Mouse (Mus musculus) thymus, adult 2 months (tissue): ENCODE data around the gene D630036H23Rik.

ENCODE experiments used
- CTCF ChIP-seq: fragments of 200-500 bp; IDR thresholded peaks from 2 replicates; pipeline ENCODE4 v1.5.1; 2012; ENCODE audit warnings: mild to moderate bottlenecking, control low read depth, low read length, moderate library complexity, borderline replicate concordance; ENCODE audit not compliant: control insufficient read depth, poor library complexity, insufficient read depth; ENCODE audit errors: extremely low read depth
- POLR2A ChIP-seq: fragments of 200-500 bp; IDR thresholded peaks from 2 replicates; pipeline ENCODE4 v1.6.1; 2012; ENCODE audit warnings: mild to moderate bottlenecking, low read length, control low read depth, moderate library complexity; ENCODE audit not compliant: control insufficient read depth, poor library complexity, insufficient read depth; ENCODE audit errors: extremely low read depth

DNA sequence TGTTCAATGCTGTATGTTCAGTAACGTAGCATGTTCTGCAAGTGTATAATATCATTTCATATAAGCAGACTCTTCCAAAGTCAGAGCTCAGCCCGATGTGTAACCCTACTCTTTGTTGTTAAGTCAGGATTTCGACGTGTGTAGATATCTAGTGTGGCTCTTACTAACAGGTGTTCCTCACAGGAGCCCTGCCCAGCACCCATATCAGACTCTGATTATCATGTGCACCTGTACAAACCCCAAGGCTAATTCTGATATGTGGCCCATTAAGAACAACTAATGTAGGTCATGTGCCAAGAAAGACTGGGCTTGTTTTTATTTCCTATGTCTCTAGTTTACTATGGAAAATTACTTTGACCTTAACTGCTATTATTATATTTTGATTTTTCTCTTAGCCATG is 18.0 kb downstream of the D630036H23Rik start:
- TF ChIP-seq CTCF (no peak), POLR2A (no peak)
